Mouse (Mus musculus) brain, embryonic 14.5 days (tissue): ENCODE measurements around the gene Samd13. TPM values are rescaled to one million over a fixed set of nuclear protein-coding genes. Genes with fewer than 3 reads are reported as not detected.

Experiments
- DNase-seq: peaks from one replicate; pipeline ENCODE4 v3.0.0-alpha.2; 2011; ENCODE audit warnings: low read depth
- CTCF ChIP-seq: fragments of 200-500 bp; IDR thresholded peaks from 2 replicates; pipeline ENCODE4 v1.5.1; 2012; ENCODE audit warnings: inconsistent platforms, mild to moderate bottlenecking, moderate library complexity, borderline replicate concordance; ENCODE audit not compliant: insufficient read depth, insufficient read length; ENCODE audit errors: extremely low read depth
- POLR2A ChIP-seq: fragments of 200-500 bp; IDR thresholded peaks from 2 replicates; pipeline ENCODE4 v1.6.1; 2012; ENCODE audit warnings: mild to moderate bottlenecking, inconsistent platforms, borderline replicate concordance; ENCODE audit not compliant: poor library complexity, insufficient read depth, insufficient read length, severe bottlenecking; ENCODE audit errors: extremely low read depth
- polyA plus RNA-seq: library from polyadenylated mRNA; depleted of rRNA; stranded (reverse); fragments of >200 nt; gene quantifications from 2 replicates; pipeline ENCODE4 v1.2.3, GENCODE M21; 2012

The Samd13 gene
- polyA plus RNA-seq, 1 experiment = not detected

- DNase-seq = no peak
- TF ChIP-seq CTCF (no peak), POLR2A (no peak)
These were observed 59.6 kb downstream of the Samd13 start for GRCm38 (mm10) chr3:146625766-146626165.

DNA sequence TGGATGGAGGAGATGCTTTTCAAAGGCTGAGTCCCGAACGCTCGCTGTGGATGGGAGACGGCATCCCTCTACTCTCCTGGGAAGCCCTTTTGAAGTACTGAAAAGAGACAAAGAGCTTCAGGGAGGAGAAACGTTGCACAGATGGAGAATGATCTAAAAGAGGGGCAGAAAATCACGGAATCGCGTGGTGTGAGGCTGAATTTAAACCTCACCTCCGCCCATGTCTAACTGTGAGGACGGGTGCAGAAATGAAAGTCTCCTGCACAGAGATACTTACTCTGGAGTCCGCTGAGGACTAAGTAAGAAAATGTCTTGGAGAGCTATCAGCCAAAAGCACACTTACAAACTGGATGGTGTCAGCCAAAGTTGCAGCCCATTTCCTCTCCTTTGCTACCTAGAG, 63.4 kb downstream of the Samd13 start:
- no peak for DNase-seq
- TF ChIP-seq POLR2A = no peak
- TF ChIP-seq CTCF = no peak

DNA sequence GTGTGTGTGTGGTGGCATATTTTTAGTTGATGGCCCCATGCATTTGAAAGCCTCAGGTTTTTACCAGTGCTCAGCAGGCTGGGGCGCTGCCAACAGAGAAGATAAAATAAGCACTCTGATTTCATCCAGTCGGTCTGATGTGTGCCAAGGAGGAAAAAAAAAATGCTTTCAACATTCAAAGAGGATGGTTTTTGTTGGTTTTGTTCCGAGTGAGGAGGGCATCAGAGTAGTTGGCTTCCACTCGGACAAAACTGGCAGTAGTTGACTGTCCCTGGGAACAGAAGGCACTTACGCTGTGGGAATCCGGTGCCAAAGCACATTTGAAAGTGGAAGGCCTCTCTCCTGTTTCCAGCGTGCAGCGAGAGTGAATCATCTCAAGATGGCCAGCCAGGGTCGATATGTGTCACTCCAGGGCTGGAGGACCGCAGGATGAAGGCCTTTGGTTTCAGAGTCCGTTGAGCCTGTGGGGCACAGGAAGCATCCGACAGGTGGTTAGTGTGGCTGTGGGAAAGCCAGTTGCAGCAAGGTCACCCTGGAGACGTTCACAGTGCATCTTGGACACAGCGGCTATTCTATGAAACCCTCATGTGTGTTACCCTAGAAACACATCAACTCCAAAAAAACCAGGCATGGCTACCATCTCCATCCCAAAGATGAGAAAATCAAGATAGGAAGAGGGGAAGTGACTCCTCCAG, 64.7 kb downstream of the Samd13 start:
- peak; percentile 53 for DNase-seq
- TF ChIP-seq CTCF (no peak), POLR2A (no peak)

GRCm38 (mm10) chr3:146620101-146620500, 65.3 kb downstream of the Samd13 start:
- TF ChIP-seq CTCF (no peak), POLR2A (no peak)
- DNase-seq = no peak

DNA sequence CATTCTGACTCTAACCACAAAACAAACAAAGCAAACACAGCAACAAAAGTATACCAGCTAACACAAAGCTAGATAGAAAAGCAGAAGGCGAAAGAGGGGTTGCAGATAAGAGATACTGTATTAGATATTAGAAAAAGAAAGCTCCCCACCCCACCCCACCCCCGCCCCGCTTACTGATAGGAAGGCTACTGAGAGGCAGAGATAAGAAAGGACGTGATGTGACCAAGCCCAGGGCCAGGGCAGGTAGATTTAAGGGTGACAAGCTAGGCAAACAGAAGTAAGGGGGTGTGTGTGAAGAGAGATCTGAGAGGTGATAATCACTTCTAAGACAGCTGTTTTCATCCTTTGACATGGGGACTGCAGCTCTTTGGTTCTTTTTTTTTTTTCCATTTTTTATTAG, 67.0 kb downstream of the Samd13 start:
- TF ChIP-seq CTCF (no peak), POLR2A (no peak)
- no peak for DNase-seq

- no peak for DNase-seq
- TF ChIP-seq CTCF = no peak
- TF ChIP-seq POLR2A = no peak
These were observed 67.4 kb downstream of the Samd13 start for GRCm38 (mm10) chr3:146617946-146618345.

GRCm38 (mm10) chr3:146616533-146617283, 68.7 kb downstream of the Samd13 start:
- DNase-seq = no peak
- TF ChIP-seq POLR2A (no peak), CTCF (no peak)

GRCm38 (mm10) chr3:146615496-146615895, 69.9 kb downstream of the Samd13 start, which contains the start of gene Dnase2b:
Gene Dnase2b (minus strand): TSS chr3:146615596.
- DNase-seq = no peak
- TF ChIP-seq CTCF (no peak), POLR2A (no peak)

DNA sequence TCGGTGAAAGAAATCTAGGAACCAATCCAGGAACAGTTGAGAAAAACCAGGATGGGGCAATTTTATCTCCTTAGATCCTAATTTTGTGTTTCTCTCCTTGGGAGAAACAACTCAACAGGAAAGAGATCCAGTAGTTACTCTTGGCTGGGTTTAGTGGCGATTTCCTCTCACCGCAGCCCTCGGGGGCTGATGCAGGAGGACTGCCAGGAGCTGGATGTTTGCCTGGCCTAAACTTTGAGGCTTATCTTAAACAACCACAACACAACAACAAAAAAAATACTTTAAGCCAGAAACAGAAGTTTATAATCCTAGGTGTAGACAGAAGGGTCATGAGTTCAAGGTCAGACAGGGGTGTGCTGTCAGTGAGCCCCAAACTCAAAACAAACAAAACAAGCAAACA, 73.6 kb downstream of the Samd13 start:
- TF ChIP-seq POLR2A (no peak), CTCF (no peak)
- no peak for DNase-seq

DNA sequence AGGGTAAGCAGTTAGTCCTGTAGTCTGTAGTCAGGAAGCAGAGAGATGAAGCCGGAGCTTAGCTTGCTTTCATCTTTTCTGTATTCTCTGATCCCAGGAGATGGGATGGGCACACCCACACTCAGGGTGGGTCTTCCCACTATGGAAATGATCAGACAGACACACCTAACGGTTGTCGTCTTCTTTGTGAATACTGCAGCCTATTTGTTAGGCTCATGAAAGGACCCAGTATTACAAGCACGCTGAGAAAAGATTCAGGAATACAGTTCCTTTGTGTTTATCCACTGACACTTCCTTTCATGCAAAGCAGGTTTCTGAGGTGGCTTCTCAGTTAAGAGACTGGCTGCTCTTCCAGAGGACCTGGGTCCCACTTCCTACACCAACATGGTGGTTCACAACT, 74.1 kb downstream of the Samd13 start:
- no peak for DNase-seq
- no peak for TF ChIP-seq POLR2A
- no peak for TF ChIP-seq CTCF

GRCm38 (mm10) chr3:146610322-146610721, 75.1 kb downstream of the Samd13 start:
- no peak for DNase-seq
- no peak for TF ChIP-seq CTCF
- no peak for TF ChIP-seq POLR2A

DNA sequence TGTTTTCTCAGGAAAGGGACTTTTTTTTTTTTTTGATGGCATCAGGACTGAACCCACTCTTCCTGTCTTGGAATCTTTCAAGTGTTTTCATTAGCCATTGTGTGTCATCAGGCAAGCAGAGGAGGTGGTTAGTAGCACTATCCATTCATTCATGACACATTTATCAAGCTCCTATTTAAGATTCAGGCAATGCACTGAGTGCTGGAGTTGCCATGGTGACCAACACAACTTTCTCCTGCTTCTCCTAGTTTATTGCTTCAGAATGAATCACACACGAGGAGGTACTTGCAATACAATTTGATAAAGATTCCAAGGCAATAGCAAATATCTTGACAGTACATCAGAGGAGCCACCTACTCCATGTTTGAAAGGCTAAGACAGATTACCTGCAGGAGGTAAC, 78.0 kb downstream of the Samd13 start:
- DNase-seq = peak; percentile 81
- TF ChIP-seq POLR2A = no peak
- TF ChIP-seq CTCF = no peak

GRCm38 (mm10) chr3:146604647-146605046, 80.7 kb downstream of the Samd13 start:
- DNase-seq = no peak
- TF ChIP-seq POLR2A (no peak), CTCF (no peak)
